Mouse (Mus musculus) lung, embryonic 15.5 days (tissue): Measurements from ENCODE around the gene Muc4. TPM values are rescaled to one million over a fixed set of nuclear protein-coding genes. Genes with fewer than 3 reads are reported as not detected.

Experiments used
- ATAC-seq: fragments of 200-750 bp; cut with Nextera tagmentation; 2 replicates; pipeline ENCODE4 v1.8.0; 2017; ENCODE audit warnings: moderate number of reproducible peaks, borderline replicate concordance; ENCODE audit not compliant: low FRiP score, low TSS enrichment; ENCODE audit errors: extremely low read depth
- H3K27ac ChIP-seq: fragments of 300-500 bp; sonication (generic); 2 replicates; pipeline ENCODE4 v1.5.1; 2015; ENCODE audit warnings: moderate library complexity, mild to moderate bottlenecking, inconsistent platforms
- H3K27me3 ChIP-seq: fragments of 300-500 bp; sonication (generic); 2 replicates; pipeline ENCODE4 v1.6.1; 2015; ENCODE audit warnings: inconsistent platforms
- H3K36me3 ChIP-seq: fragments of 300-500 bp; sonication (generic); 2 replicates; pipeline ENCODE4 v1.6.1; 2015; ENCODE audit warnings: inconsistent platforms
- H3K4me1 ChIP-seq: fragments of 300-500 bp; sonication (generic); 2 replicates; pipeline ENCODE4 v1.6.1; 2015; ENCODE audit warnings: inconsistent platforms
- H3K4me2 ChIP-seq: fragments of 300-500 bp; sonication (generic); 2 replicates; pipeline ENCODE4 v1.6.1; 2015; ENCODE audit warnings: inconsistent platforms, mild to moderate bottlenecking, moderate library complexity
- H3K4me3 ChIP-seq: fragments of 300-500 bp; sonication (generic); 2 replicates; pipeline ENCODE4 v1.5.1; 2015; ENCODE audit warnings: mild to moderate bottlenecking, inconsistent platforms
- H3K9ac ChIP-seq: fragments of 300-500 bp; sonication (generic); 2 replicates; pipeline ENCODE4 v1.6.1; 2015; ENCODE audit warnings: inconsistent platforms
- H3K9me3 ChIP-seq: fragments of 300-500 bp; sonication (generic); 2 replicates; pipeline ENCODE4 v1.6.1; 2016; ENCODE audit warnings: inconsistent platforms
- WGBS: fragments of 180-500 bp; shearing (Covaris S2); methylation state at CpG from one replicate; pipeline ENCODE4 v1.1.7; 2015; 5-methylcytosine and 5-hydroxymethylcytosine counted together
- polyA plus RNA-seq: library from polyadenylated mRNA; unstranded; fragments of >200 nt; fragmentation: Nextera tagmentation; extraction: Ambion mirVana; gene quantifications from 2 replicates; pipeline ENCODE4 v1.2.1, GENCODE M21; 2015

The Muc4 gene
- polyA plus RNA-seq, 1 experiment from 2014 or later: 1.7 TPM

DNA sequence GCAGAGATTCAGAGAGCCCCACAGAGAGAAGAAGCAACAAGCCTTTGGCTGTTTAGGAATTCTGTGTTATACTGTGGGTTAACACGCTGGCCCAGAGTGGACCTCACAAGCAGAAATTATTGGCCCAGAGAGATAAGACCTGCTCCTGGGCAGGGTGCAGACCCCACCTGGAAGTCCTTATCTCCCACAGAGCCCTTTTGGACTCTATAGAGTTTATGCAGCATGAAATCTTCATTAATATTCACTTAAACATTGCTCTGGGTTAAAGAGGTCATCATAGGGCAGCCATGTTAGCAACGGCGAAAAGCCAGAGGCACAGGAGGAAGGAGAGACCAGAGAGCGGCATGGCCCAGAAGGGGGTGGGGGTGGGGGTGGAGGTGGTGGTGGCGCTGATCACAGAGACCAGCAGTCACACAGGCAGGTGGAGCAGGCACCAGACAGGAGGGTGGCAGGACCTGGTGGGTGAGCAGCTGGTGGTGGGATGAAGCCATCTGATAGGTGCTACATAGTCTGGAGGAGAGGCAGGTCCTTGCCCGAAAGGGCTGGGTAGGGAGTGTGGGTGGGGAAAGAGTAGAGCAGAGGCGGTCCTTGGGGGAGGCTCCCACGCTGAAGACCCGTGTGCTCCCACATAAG, 27.7 kb upstream of the Muc4 start:
- H3K4me3 ChIP-seq: no peak overlapping the region
- no peak overlapping the region for H3K27ac ChIP-seq
- no peak overlapping the region for H3K4me2 ChIP-seq
- H3K4me1 ChIP-seq: peaks cover 17% of the 10 kb centered on the region
- ATAC-seq: no peak
- WGBS: 60% methylated on average over 9 of the region's 9 CpGs
- H3K36me3 ChIP-seq: no peaks in the 10 kb centered on the region
- no peak overlapping the region for H3K9ac ChIP-seq
- H3K9me3 ChIP-seq: no peaks in the 10 kb centered on the region
- no peaks in the 10 kb centered on the region for H3K27me3 ChIP-seq

- H3K4me2 ChIP-seq: no peak overlapping the region
- no peak overlapping the region for H3K9ac ChIP-seq
- ATAC-seq: no peak; the same call in 1 of the 2 replicates
- H3K27ac ChIP-seq: no peak overlapping the region
- no peaks in the 10 kb centered on the region for H3K36me3 ChIP-seq
- peaks cover 13% of the 10 kb centered on the region for H3K4me1 ChIP-seq
- no peaks in the 10 kb centered on the region for H3K9me3 ChIP-seq
- no peaks in the 10 kb centered on the region for H3K27me3 ChIP-seq
- H3K4me3 ChIP-seq: no peak overlapping the region
- 69% methylated on average over 10 of the region's 10 CpGs for WGBS
These were observed 27.1 kb upstream of the Muc4 start for GRCm38 (mm10) chr16:32708457-32709033.

GRCm38 (mm10) chr16:32709116-32709515, 26.6 kb upstream of the Muc4 start:
- H3K27ac ChIP-seq: no peak overlapping the region
- H3K4me3 ChIP-seq: no peak overlapping the region
- ATAC-seq: no peak
- H3K9ac ChIP-seq: no peak overlapping the region
- H3K9me3 ChIP-seq: no peaks in the 10 kb centered on the region
- WGBS: 88% methylated on average over 8 of the region's 8 CpGs
- no peak overlapping the region for H3K4me2 ChIP-seq
- H3K36me3 ChIP-seq: no peaks in the 10 kb centered on the region
- H3K4me1 ChIP-seq: peaks cover 9% of the 10 kb centered on the region; the same call in 1 of the 2 replicates
- H3K27me3 ChIP-seq: no peaks in the 10 kb centered on the region

- Histone ChIP-seq H3K27me3 (no peaks in the 10 kb centered on the region), H3K27ac (no peak overlapping the region), H3K4me1 (peaks cover 13% of the 10 kb centered on the region; the same call in 1 of the 2 replicates), H3K36me3 (no peaks in the 10 kb centered on the region), H3K9ac (no peak overlapping the region), H3K4me2 (no peak overlapping the region), H3K9me3 (no peaks in the 10 kb centered on the region), H3K4me3 (no peak overlapping the region)
- ATAC-seq: no peak
- 59% methylated on average over 14 of the region's 14 CpGs for WGBS
These were observed 25.1 kb upstream of the Muc4 start for GRCm38 (mm10) chr16:32710426-32711070.

DNA sequence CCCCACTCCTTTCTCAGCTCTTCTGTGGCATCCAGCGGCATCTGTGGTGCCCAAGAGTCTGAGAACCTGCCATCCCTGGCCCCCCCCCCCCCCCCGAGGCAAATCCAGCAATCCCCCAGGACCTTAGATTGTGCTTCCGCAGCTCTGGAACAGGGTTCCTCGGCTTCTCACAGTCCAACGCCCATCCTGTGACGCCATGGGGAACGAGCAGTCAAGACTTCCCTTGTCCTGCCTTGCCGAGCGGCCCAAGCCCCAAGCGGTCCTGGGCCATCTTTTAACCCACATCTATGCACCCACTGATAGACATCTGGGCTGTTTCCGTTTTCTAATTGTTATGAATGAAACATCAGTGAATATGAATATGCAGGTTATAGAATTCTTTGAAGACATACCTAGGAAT, 23.5 kb upstream of the Muc4 start:
- no peak for ATAC-seq

DNA sequence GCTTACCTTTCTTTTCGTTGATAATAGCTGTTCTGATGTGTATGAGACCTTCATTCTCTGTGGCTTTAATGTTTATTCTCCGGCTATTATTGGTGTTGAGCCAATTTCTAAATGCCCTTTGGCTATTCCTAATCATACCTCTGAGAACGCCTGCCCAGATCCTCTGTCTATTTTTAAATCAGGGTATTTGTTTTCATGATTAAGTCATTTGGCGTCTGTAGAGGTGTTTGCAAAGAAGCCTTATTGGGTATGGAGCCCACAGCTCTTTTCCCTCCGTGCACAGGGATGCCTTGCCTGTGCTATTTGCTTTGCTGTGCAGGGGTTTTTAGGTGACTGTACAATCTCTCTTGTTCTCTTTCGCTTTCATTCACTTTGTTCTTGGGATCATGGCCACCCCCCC, 22.1 kb upstream of the Muc4 start:
- no peaks in the 10 kb centered on the region for H3K36me3 ChIP-seq
- no peaks in the 10 kb centered on the region for H3K9me3 ChIP-seq
- H3K27me3 ChIP-seq: no peaks in the 10 kb centered on the region
- ATAC-seq: no peak
- H3K4me1 ChIP-seq: 0 out of 2 replicates have a peak, but pooled peaks cover 4% of the 10 kb centered on the region
- H3K4me2 ChIP-seq: no peak overlapping the region
- no peak overlapping the region for H3K4me3 ChIP-seq
- no peak overlapping the region for H3K27ac ChIP-seq
- WGBS: 44% methylated on average over 6 of the region's 6 CpGs
- H3K9ac ChIP-seq: no peak overlapping the region

More for the DNA sequence above, 23.5 kb upstream of the Muc4 start:
- no peak overlapping the region for H3K4me2 ChIP-seq
- H3K9me3 ChIP-seq: no peaks in the 10 kb centered on the region
- H3K4me3 ChIP-seq: no peak overlapping the region
- no peak overlapping the region for H3K27ac ChIP-seq
- H3K9ac ChIP-seq: no peak overlapping the region
- peaks cover 11% of the 10 kb centered on the region; the same call in 1 of the 2 replicates for H3K4me1 ChIP-seq
- H3K36me3 ChIP-seq: no peaks in the 10 kb centered on the region
- WGBS: 84% methylated on average over 11 of the region's 11 CpGs
- H3K27me3 ChIP-seq: no peaks in the 10 kb centered on the region

DNA sequence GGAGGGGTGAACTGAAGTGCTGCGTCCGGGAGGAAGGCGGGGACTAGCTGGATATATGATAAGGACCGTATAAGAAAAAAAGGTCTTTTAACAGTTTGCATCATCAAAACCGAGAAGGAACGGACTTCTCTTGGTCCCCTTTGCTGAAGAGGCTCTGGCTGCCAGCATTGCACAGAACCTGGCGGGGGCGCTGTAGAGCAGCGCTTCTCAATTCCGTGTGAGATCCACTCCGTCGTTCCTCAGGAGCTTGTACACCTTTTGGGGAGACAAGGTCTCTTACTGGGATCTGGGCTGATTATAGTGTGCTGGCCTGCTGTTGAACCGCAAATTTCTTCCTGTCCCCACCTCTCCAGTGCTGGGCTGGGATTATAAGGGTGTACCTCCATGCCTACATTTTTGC, 20.3 kb upstream of the Muc4 start:
- no peak overlapping the region for H3K9ac ChIP-seq
- H3K36me3 ChIP-seq: no peaks in the 10 kb centered on the region
- no peaks in the 10 kb centered on the region for H3K9me3 ChIP-seq
- H3K4me1 ChIP-seq: 0 out of 2 replicates have a peak, but pooled peaks cover 4% of the 10 kb centered on the region
- ATAC-seq: no peak
- peak overlapping the region; percentile 20 for H3K4me2 ChIP-seq
- H3K27ac ChIP-seq: no peak overlapping the region
- no peaks in the 10 kb centered on the region for H3K27me3 ChIP-seq
- no peak overlapping the region for H3K4me3 ChIP-seq
- WGBS: 12% methylated on average over 13 of the region's 13 CpGs

- no peak overlapping the region for H3K4me3 ChIP-seq
- no peak overlapping the region for H3K9ac ChIP-seq
- H3K4me2 ChIP-seq: no peak overlapping the region
- ATAC-seq: no peak
- H3K4me1 ChIP-seq: no peaks in the 10 kb centered on the region
- H3K27ac ChIP-seq: no peak overlapping the region
- H3K9me3 ChIP-seq: no peaks in the 10 kb centered on the region
- H3K27me3 ChIP-seq: no peaks in the 10 kb centered on the region
- no peaks in the 10 kb centered on the region for H3K36me3 ChIP-seq
- 47% methylated on average over 7 of the region's 7 CpGs for WGBS
These were observed 12.5 kb upstream of the Muc4 start for GRCm38 (mm10) chr16:32723163-32723562.

DNA sequence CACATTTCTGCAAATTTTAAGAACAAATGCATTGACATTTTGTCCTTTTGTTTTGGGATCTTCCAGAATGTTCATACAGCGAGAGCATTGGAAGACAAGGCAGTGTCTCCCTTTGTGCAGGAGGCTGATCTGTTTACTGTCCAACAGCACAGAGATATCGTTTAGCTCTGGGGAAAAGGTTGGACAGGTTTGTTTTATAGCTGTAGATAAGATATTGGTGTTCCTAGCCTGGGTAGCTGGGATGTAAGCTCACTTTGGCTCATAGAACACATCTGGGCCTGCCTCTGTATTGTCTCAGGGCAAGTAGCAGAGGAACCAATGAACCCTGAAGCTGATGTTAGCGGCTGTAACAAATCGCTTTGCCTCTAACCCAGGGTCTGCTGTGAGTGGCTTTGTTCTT, 11.9 kb upstream of the Muc4 start:
- WGBS: 69% methylated on average over 4 of the region's 4 CpGs
- H3K27ac ChIP-seq: no peak overlapping the region
- no peaks in the 10 kb centered on the region for H3K9me3 ChIP-seq
- no peak overlapping the region for H3K4me2 ChIP-seq
- H3K4me1 ChIP-seq: no peaks in the 10 kb centered on the region
- ATAC-seq: no peak
- no peak overlapping the region for H3K4me3 ChIP-seq
- H3K27me3 ChIP-seq: no peaks in the 10 kb centered on the region
- H3K36me3 ChIP-seq: no peaks in the 10 kb centered on the region
- no peak overlapping the region for H3K9ac ChIP-seq

- Histone ChIP-seq H3K27ac (no peak overlapping the region), H3K4me3 (no peak overlapping the region), H3K27me3 (no peaks in the 10 kb centered on the region), H3K9me3 (no peaks in the 10 kb centered on the region), H3K4me2 (no peak overlapping the region), H3K4me1 (no peaks in the 10 kb centered on the region), H3K36me3 (no peaks in the 10 kb centered on the region), H3K9ac (no peak overlapping the region)
- ATAC-seq: no peak
- WGBS: 80% methylated on average over 2 of the region's 2 CpGs
These were observed 11.4 kb upstream of the Muc4 start for GRCm38 (mm10) chr16:32724259-32724658.

GRCm38 (mm10) chr16:32726501-32726900, 9.2 kb upstream of the Muc4 start:
- Histone ChIP-seq H3K27ac (no peak overlapping the region), H3K27me3 (no peaks in the 10 kb centered on the region), H3K9me3 (no peaks in the 10 kb centered on the region), H3K4me2 (no peak overlapping the region), H3K4me3 (no peak overlapping the region), H3K36me3 (no peaks in the 10 kb centered on the region), H3K4me1 (no peaks in the 10 kb centered on the region), H3K9ac (no peak overlapping the region)
- no peak for ATAC-seq

DNA sequence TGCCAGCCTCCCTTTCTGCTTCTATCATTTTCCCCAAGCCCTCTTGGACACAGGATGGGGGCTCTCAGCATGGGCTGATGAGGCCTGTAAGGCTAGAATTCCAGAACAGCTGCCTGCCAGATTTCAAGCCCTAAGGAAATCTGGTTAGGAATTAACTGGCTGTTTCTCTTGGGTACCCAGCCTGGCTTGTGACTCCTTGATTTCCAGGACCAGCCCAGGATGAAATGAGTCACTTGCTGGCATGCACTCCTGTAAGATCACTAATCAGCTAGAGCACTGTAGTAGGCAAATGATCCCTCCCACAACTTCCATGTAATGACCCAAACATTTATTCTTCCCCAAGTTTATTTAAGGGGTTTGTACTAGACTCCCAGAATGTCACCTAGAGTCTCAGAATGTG, 7.4 kb upstream of the Muc4 start:
- no peaks in the 10 kb centered on the region for H3K27me3 ChIP-seq
- H3K4me1 ChIP-seq: no peaks in the 10 kb centered on the region
- H3K4me2 ChIP-seq: no peak overlapping the region
- no peak overlapping the region for H3K4me3 ChIP-seq
- H3K27ac ChIP-seq: no peak overlapping the region
- H3K9ac ChIP-seq: no peak overlapping the region
- ATAC-seq: no peak
- no peaks in the 10 kb centered on the region for H3K9me3 ChIP-seq
- H3K36me3 ChIP-seq: no peaks in the 10 kb centered on the region
